Mouse (Mus musculus): ENCODE measurements around the gene Nodal. TPM values are rescaled to one million over a fixed set of nuclear protein-coding genes. Genes with fewer than 3 reads are reported as not detected.
A peak's percentile ranks its signal among the peaks of the same experiment; 100 is the strongest.

The Nodal gene
- 0.10 TPM in 1 of 2 replicates, not detected in the other for polyA plus RNA-seq (2016; fragmentation: Nextera tagmentation; extraction: Ambion mirVana)

GRCm38 (mm10) chr10:61417672-61418071, at the start of gene Nodal:
TSS of gene Nodal (plus strand) at chr10:61417972.
- H3K9me3 ChIP-seq, result no peaks in the 10 kb centered on the region
- peak within 1 kb of the TSS; percentile 28; the same call in 1 of the 2 replicates for H3K9ac ChIP-seq
- peak within 1 kb of the TSS; percentile 39 for H3K4me3 ChIP-seq
- H3K4me1 ChIP-seq, result peaks cover 8% of the 10 kb centered on the region; the same call in 1 of the 2 replicates
- H3K36me3 ChIP-seq, result no peaks in the 10 kb centered on the region
- no peak within 1 kb of the TSS for H3K27ac ChIP-seq
- H3K4me2 ChIP-seq (replicated peaks), result peak within 1 kb of the TSS; percentile 58
- H3K27me3 ChIP-seq, result peaks cover 61% of the 10 kb centered on the region
- WGBS, result 19% methylated on average over 10 of the region's 10 CpGs
- ATAC-seq (ENCODE audit: insufficient number of reproducible peaks, insufficient read depth, low FRiP score, low TSS enrichment), result no peak

GRCm38 (mm10) chr10:61369755-61370154, 48.0 kb upstream of the Nodal start:
- Histone ChIP-seq H3K9me3 (no peaks in the 10 kb centered on the region), H3K27ac (0 out of 2 replicates have a peak overlapping the region, but pooled peaks have one; percentile 14), H3K9ac (no peak overlapping the region), H3K27me3 (no peaks in the 10 kb centered on the region), H3K36me3 (no peaks in the 10 kb centered on the region), H3K4me1 (peaks cover 25% of the 10 kb centered on the region), H3K4me2 (replicated peaks) (no peak overlapping the region), H3K4me3 (no peak overlapping the region)
- ATAC-seq (ENCODE audit: insufficient number of reproducible peaks, insufficient read depth, low FRiP score, low TSS enrichment), result no peak
- 49% methylated on average over 5 of the region's 5 CpGs for WGBS

- Histone ChIP-seq H3K36me3 (no peaks in the 10 kb centered on the region), H3K4me1 (peaks cover 25% of the 10 kb centered on the region), H3K9me3 (no peaks in the 10 kb centered on the region), H3K4me3 (no peak overlapping the region), H3K27ac (peak overlapping the region; percentile 63; the same call in 1 of the 2 replicates), H3K27me3 (no peaks in the 10 kb centered on the region), H3K9ac (no peak overlapping the region), H3K4me2 (replicated peaks) (no peak overlapping the region)
- ATAC-seq (ENCODE audit: insufficient number of reproducible peaks, insufficient read depth, low FRiP score, low TSS enrichment), result no peak
- WGBS, result 45% methylated on average over 18 of the region's 18 CpGs
Measured at GRCm38 (mm10) chr10:61370273-61370979, 47.3 kb upstream of the Nodal start.

GRCm38 (mm10) chr10:61371884-61372584, 45.7 kb upstream of the Nodal start:
- no peak for ATAC-seq (ENCODE audit: insufficient number of reproducible peaks, insufficient read depth, low FRiP score, low TSS enrichment)
- H3K4me1 ChIP-seq, result peaks cover 22% of the 10 kb centered on the region

GRCm38 (mm10) chr10:61372585-61372923, 45.2 kb upstream of the Nodal start:
- Histone ChIP-seq H3K9ac (no peak overlapping the region), H3K27me3 (no peaks in the 10 kb centered on the region), H3K27ac (no peak overlapping the region), H3K9me3 (no peaks in the 10 kb centered on the region), H3K4me3 (no peak overlapping the region), H3K4me1 (peaks cover 16% of the 10 kb centered on the region), H3K4me2 (replicated peaks) (no peak overlapping the region), H3K36me3 (no peaks in the 10 kb centered on the region)
- WGBS, result 89% methylated on average over 3 of the region's 4 CpGs
- no peak for ATAC-seq (ENCODE audit: insufficient number of reproducible peaks, insufficient read depth, low FRiP score, low TSS enrichment)

More at GRCm38 (mm10) chr10:61371884-61372584, 45.7 kb upstream of the Nodal start:
- no peak overlapping the region for H3K4me3 ChIP-seq
- no peaks in the 10 kb centered on the region for H3K36me3 ChIP-seq
- no peak overlapping the region for H3K4me2 ChIP-seq (replicated peaks)
- H3K27me3 ChIP-seq, result no peaks in the 10 kb centered on the region
- H3K9me3 ChIP-seq, result no peaks in the 10 kb centered on the region
- WGBS, result 83% methylated on average over 9 of the region's 9 CpGs
- no peak overlapping the region for H3K27ac ChIP-seq
- H3K9ac ChIP-seq, result no peak overlapping the region

GRCm38 (mm10) chr10:61374076-61374475, 43.7 kb upstream of the Nodal start:
- no peak for ATAC-seq (ENCODE audit: insufficient number of reproducible peaks, insufficient read depth, low FRiP score, low TSS enrichment)
- no peaks in the 10 kb centered on the region for H3K27me3 ChIP-seq

GRCm38 (mm10) chr10:61374771-61375481, 42.8 kb upstream of the Nodal start:
- no peaks in the 10 kb centered on the region for H3K9me3 ChIP-seq
- 0 out of 2 replicates have a peak, but pooled peaks cover 1% of the 10 kb centered on the region for H3K27me3 ChIP-seq
- H3K36me3 ChIP-seq, result no peaks in the 10 kb centered on the region
- 72% methylated on average over 6 of the region's 6 CpGs for WGBS
- peaks cover 16% of the 10 kb centered on the region for H3K4me1 ChIP-seq
- no peak overlapping the region for H3K4me3 ChIP-seq
- no peak for ATAC-seq (ENCODE audit: insufficient number of reproducible peaks, insufficient read depth, low FRiP score, low TSS enrichment)
- no peak overlapping the region for H3K27ac ChIP-seq
- no peak overlapping the region for H3K4me2 ChIP-seq (replicated peaks)
- no peak overlapping the region for H3K9ac ChIP-seq

More at GRCm38 (mm10) chr10:61374076-61374475, 43.7 kb upstream of the Nodal start:
- WGBS, result 32% methylated on average over 4 of the region's 4 CpGs
- Histone ChIP-seq H3K4me1 (peaks cover 15% of the 10 kb centered on the region), H3K4me3 (no peak overlapping the region), H3K36me3 (no peaks in the 10 kb centered on the region), H3K4me2 (replicated peaks) (no peak overlapping the region), H3K9me3 (no peaks in the 10 kb centered on the region), H3K27ac (no peak overlapping the region), H3K9ac (no peak overlapping the region)

- Histone ChIP-seq H3K9ac (no peak overlapping the region), H3K4me2 (replicated peaks) (no peak overlapping the region), H3K4me3 (no peak overlapping the region), H3K9me3 (no peaks in the 10 kb centered on the region), H3K27ac (no peak overlapping the region), H3K27me3 (peaks cover 9% of the 10 kb centered on the region; the same call in 1 of the 2 replicates), H3K36me3 (no peaks in the 10 kb centered on the region), H3K4me1 (peaks cover 34% of the 10 kb centered on the region)
- 89% methylated on average over 5 of the region's 5 CpGs for WGBS
- no peak for ATAC-seq (ENCODE audit: insufficient number of reproducible peaks, insufficient read depth, low FRiP score, low TSS enrichment)
Measured at GRCm38 (mm10) chr10:61378050-61378449, 39.7 kb upstream of the Nodal start.

GRCm38 (mm10) chr10:61378698-61379097, 39.1 kb upstream of the Nodal start:
- Histone ChIP-seq H3K4me2 (replicated peaks) (no peak overlapping the region), H3K27me3 (peaks cover 9% of the 10 kb centered on the region; the same call in 1 of the 2 replicates), H3K4me1 (peaks cover 34% of the 10 kb centered on the region), H3K9me3 (no peaks in the 10 kb centered on the region), H3K9ac (no peak overlapping the region), H3K36me3 (no peaks in the 10 kb centered on the region), H3K27ac (no peak overlapping the region), H3K4me3 (no peak overlapping the region)
- WGBS, result 91% methylated on average over 5 of the region's 5 CpGs
- ATAC-seq (ENCODE audit: insufficient number of reproducible peaks, insufficient read depth, low FRiP score, low TSS enrichment), result no peak

GRCm38 (mm10) chr10:61379340-61380040, 38.3 kb upstream of the Nodal start:
- no peak for ATAC-seq (ENCODE audit: insufficient number of reproducible peaks, insufficient read depth, low FRiP score, low TSS enrichment)
- H3K4me1 ChIP-seq, result peaks cover 34% of the 10 kb centered on the region
- no peak overlapping the region for H3K4me3 ChIP-seq
- no peak overlapping the region for H3K27ac ChIP-seq
- no peak overlapping the region for H3K9ac ChIP-seq
- H3K9me3 ChIP-seq, result no peaks in the 10 kb centered on the region
- H3K27me3 ChIP-seq, result peaks cover 9% of the 10 kb centered on the region; the same call in 1 of the 2 replicates
- H3K4me2 ChIP-seq (replicated peaks), result no peak overlapping the region
- WGBS, result 88% methylated on average over 13 of the region's 13 CpGs
- no peaks in the 10 kb centered on the region for H3K36me3 ChIP-seq

- H3K4me2 ChIP-seq (replicated peaks), result peak overlapping the region; percentile 27
- peaks cover 9% of the 10 kb centered on the region; the same call in 1 of the 2 replicates for H3K27me3 ChIP-seq
- H3K36me3 ChIP-seq, result no peaks in the 10 kb centered on the region
- H3K4me1 ChIP-seq, result peaks cover 31% of the 10 kb centered on the region
- WGBS, result 21% methylated on average over 9 of the region's 9 CpGs
- ATAC-seq (ENCODE audit: insufficient number of reproducible peaks, insufficient read depth, low FRiP score, low TSS enrichment), result no peak
- H3K9ac ChIP-seq, result no peak overlapping the region
- no peak overlapping the region for H3K27ac ChIP-seq
- H3K4me3 ChIP-seq, result 0 out of 2 replicates have a peak overlapping the region, but pooled peaks have one; percentile 6
- H3K9me3 ChIP-seq, result no peaks in the 10 kb centered on the region
Measured at GRCm38 (mm10) chr10:61380186-61380585, 37.6 kb upstream of the Nodal start.
